Mouse (Mus musculus): ENCODE measurements around the gene Hps4.
"Not testable (repeated sequence)": the region's sequence is repeated elsewhere in the genome, so short reads cannot be mapped to it uniquely, and the experiment has no call there.

DNA sequence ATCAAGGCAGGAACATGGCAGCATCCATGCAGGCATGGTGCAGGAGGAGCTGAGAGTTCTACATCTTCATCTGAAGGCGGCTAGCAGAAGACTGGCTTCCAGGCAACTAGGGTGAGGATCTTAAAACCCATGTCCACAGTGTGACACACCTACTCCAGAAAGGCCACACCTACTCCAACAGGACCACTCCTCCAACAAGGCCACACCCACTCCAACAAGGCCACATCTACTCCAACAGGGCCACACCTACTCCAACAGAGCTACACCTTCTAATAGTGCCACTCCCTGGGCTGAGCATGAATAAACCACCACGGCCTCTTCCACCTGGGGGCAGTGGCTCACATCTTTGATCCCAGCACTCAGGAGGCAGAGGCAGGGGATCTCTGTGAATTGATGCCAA lies 23.5 kb upstream of the Hps4 start:
- not testable (repeated sequence) for TF ChIP-seq POLR2A (IDR thresholded peaks at IDR 0.05; ENCODE audit: low read depth, low read length); CTCF (IDR thresholded peaks at IDR 0.05; ENCODE audit: extremely low read depth, insufficient read depth, insufficient read length, insufficient replicate concordance)

Measured in spleen, adult 2 months (tissue).